Mouse (Mus musculus): ENCODE data around the gene Gpr83. TPM values are rescaled to one million over a fixed set of nuclear protein-coding genes. Genes with fewer than 3 reads are reported as not detected.
"Not testable (repeated sequence)": the region's sequence is repeated elsewhere in the genome, so short reads cannot be mapped to it uniquely, and the experiment has no call there.

The Gpr83 gene
- polyA plus RNA-seq, 1 experiment from 2014 or later, result 0.84 TPM

DNA sequence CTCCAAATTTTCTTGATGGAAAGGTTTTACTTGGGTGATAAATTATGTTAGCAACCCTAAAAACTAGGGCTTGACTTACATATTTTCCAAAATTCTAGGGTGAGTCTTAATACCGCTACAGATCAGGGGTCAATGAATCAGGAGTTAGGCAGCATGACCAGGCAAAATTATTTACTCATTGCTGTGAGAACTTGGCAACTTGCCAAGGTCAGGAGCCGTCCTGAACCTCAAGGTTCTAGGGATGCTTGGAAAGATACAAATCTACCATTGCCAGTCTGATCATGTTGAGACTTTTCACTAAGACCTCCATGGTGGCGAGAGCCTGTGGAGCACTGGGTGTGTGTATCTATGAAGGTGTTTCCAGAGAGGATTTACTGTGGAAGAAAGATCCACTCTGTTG, 11.5 kb downstream of the Gpr83 start:
- Histone ChIP-seq H3K9me3 (replicated peaks) (no peaks in the 10 kb centered on the region), H3K9ac (no peak overlapping the region), H3K27ac (no peak overlapping the region), H3K4me1 (peaks cover 12% of the 10 kb centered on the region; the same call in 1 of the 2 replicates), H3K27me3 (no peaks in the 10 kb centered on the region), H3K4me2 (no peak overlapping the region), H3K36me3 (no peaks in the 10 kb centered on the region), H3K4me3 (replicated peaks) (no peak overlapping the region)
- 65% methylated on average over 3 of the region's 3 CpGs for WGBS
- ATAC-seq (replicated peaks; ENCODE audit: low FRiP score), result no peak

DNA sequence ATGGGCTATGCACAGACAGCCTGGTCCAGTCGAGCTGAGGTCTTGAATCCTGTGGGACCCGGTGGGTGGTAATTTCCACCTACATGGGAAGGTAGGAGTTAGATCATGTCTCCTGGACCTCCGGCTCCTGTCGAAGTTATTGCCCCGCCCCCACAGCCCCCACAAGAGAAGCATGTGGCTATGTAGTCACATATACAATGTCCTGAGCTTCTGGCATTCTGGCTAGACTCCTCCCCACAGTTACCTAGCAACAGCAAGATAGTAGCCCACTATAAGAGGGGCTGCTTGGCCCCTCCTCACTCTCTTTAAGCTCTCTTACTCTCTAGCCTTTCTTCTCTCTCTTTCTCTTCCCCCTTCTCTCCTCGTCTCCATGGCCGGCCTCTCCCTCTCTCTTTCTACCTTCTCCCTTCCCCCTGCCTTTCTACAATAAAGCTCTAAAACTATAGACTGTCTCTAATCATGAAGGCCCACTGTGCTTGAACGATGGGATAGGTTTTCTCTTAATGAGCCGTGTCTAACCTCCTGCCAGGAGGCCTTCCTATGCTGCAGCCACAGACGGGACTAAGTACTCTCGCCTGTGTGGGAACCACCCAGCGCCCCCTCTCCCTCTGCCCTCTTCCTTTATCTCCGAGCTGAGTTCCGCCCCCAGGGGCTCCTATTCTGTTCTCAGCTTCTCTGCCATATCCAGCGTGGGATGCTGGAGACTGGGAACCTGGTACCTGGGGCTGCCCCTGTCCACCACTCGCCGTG, 12.3 kb downstream of the Gpr83 start:
- Histone ChIP-seq H3K9me3 (replicated peaks) (no peaks in the 10 kb centered on the region), H3K4me2 (peak overlapping the region; percentile 27; the same call in 1 of the 2 replicates), H3K9ac (no peak overlapping the region), H3K4me1 (peaks cover 12% of the 10 kb centered on the region; the same call in 1 of the 2 replicates), H3K27me3 (no peaks in the 10 kb centered on the region), H3K36me3 (no peaks in the 10 kb centered on the region), H3K27ac (no peak overlapping the region), H3K4me3 (replicated peaks) (no peak overlapping the region)
- WGBS, result 27% methylated on average over 17 of the region's 17 CpGs
- peak; percentile 79 for ATAC-seq (replicated peaks; ENCODE audit: low FRiP score)

DNA sequence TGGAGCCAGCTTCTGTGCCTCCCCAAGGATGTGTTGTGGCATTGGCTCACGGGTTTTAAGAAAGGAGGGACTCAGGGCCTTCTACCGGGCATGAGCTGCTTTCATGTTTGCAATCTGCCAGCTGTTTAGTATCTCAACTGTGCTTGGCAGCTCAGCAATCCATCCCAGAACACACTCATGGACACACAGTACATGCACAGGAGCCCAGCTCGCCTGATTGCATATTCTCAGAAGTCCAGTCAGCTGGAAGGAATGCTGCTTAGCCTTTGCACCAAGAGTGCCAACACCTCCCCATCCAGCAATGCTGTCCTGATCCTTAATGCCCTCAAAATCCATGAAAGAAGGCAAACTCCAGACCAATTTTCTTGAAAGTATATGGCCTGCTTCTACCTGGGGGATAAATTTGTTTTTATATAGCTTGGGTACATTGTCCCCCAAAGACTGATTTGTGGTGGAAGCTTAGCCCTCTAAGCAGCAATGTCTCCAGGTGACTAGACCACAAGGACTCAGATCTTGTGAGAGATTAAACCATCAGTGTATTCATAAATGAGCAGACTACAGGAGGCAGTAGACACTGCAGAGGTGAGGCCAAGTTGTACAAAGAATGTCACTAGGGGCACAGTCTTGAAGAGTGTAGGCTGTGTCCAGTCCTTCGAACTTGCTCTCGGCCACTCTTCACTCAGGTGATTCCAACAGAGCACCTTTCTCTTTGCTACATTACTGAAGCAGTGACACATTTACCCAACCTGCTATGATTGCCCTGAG, 15.9 kb downstream of the Gpr83 start:
- Histone ChIP-seq H3K4me2 (no peak overlapping the region), H3K4me1 (peaks cover 12% of the 10 kb centered on the region; the same call in 1 of the 2 replicates), H3K27me3 (no peaks in the 10 kb centered on the region), H3K4me3 (replicated peaks) (no peak overlapping the region), H3K27ac (no peak overlapping the region), H3K9me3 (replicated peaks) (no peaks in the 10 kb centered on the region), H3K9ac (no peak overlapping the region), H3K36me3 (no peaks in the 10 kb centered on the region)
- ATAC-seq (replicated peaks; ENCODE audit: low FRiP score), result no peak
- 72% methylated on average over 5 of the region's 5 CpGs for WGBS

DNA sequence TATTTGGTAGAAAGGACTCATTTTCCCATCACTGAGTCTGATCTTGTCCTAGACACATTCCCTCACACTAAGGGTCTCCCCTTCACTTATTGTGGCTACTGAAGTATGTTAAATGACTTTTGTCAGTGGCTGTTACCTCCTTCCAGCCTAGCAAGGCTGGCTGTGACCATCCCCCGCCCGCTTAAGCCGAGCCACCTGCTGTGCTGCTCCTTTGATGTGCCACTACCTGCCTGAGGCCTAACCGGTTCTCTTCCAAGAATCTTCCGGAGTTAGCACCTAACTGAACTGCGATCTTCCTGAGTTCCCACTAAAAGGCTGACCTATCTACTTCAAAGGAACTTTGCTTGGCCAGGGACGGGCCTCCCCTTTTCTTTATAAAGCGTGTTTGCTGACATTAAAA, 16.6 kb downstream of the Gpr83 start:
- not testable (repeated sequence) for H3K27ac ChIP-seq; H3K4me2 ChIP-seq; H3K9me3 ChIP-seq (replicated peaks); H3K36me3 ChIP-seq; ATAC-seq (replicated peaks; ENCODE audit: low FRiP score); H3K9ac ChIP-seq; H3K4me3 ChIP-seq (replicated peaks); H3K27me3 ChIP-seq
- H3K4me1 ChIP-seq, result peaks cover 11% of the 10 kb centered on the region; the same call in 1 of the 2 replicates
- WGBS, result 29% methylated on average over 8 of the region's 8 CpGs

DNA sequence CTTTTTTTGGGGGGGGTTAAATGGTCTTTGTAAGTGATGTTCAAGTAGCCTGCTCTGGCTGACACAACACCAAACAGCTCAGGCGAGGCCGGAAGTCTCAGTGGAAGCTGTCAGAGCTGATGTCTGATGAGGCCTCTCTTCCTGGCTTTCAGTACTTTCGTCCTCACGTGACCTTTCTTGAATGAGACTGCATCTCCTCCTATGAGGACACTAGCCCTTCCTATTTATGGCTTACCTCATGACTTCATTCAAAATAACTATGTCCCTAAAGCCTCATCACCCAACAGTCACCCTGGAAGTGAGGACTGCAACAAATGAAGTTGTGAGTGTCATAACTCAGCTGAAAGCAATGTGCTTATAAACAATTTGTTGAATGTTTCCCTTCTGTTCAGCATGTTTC, 24.6 kb downstream of the Gpr83 start:
- Histone ChIP-seq H3K4me3 (replicated peaks) (no peak overlapping the region), H3K27ac (no peak overlapping the region), H3K9me3 (replicated peaks) (no peaks in the 10 kb centered on the region), H3K4me2 (no peak overlapping the region), H3K4me1 (peaks cover 7% of the 10 kb centered on the region; the same call in 1 of the 2 replicates), H3K9ac (no peak overlapping the region), H3K27me3 (no peaks in the 10 kb centered on the region), H3K36me3 (no peaks in the 10 kb centered on the region)
- 76% methylated on average over 4 of the region's 4 CpGs for WGBS
- ATAC-seq (replicated peaks; ENCODE audit: low FRiP score), result no peak

DNA sequence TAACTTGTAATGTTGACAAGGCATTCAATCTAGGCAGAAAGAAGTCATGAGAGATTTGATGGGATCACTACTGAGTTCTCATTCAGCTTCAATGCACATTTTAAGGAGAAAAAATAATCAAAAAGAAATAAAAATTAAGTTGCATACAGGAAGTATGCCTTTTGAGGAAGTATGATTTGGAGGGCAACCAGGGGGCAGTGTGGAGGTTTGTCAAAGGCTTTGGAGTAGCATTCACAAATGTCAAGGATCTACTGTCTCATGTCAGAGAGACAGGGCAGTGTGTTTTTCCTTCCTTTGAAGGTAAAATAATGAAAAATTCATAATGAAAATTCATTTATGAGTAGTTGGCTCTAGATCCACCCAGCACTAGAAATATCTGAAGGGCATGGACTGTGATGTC, 25.1 kb downstream of the Gpr83 start:
- ATAC-seq (replicated peaks; ENCODE audit: low FRiP score), result no peak
- H3K4me3 ChIP-seq (replicated peaks), result no peak overlapping the region

DNA sequence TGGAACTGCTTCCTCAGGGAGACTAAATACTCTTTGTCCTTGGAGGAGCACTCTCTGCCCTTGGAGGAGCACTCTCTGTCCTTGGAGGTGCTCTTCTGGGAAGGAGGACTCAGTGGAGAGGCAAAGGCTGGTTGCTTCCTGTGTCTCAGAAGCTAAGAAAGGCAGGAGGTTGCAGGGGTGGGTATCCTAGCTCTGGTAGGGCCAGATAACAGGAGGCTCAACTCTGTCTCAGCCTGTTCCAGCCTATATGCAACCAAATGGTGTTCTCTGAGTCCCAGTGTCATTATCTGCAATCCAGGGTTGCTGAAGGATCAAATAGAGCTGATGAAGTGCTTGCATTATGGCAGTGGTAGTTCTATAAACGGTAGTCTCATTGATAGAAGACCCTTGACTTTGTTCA, 25.9 kb downstream of the Gpr83 start:
- no peak overlapping the region for H3K4me2 ChIP-seq
- ATAC-seq (replicated peaks; ENCODE audit: low FRiP score), result no peak
- H3K4me3 ChIP-seq (replicated peaks), result no peak overlapping the region
- peaks cover 7% of the 10 kb centered on the region; the same call in 1 of the 2 replicates for H3K4me1 ChIP-seq
- WGBS, result 88% methylated on average over 1 of the region's 1 CpGs
- no peak overlapping the region for H3K9ac ChIP-seq
- no peaks in the 10 kb centered on the region for H3K36me3 ChIP-seq
- no peak overlapping the region for H3K27ac ChIP-seq
- no peaks in the 10 kb centered on the region for H3K27me3 ChIP-seq
- no peaks in the 10 kb centered on the region for H3K9me3 ChIP-seq (replicated peaks)

More for the DNA sequence above, 25.1 kb downstream of the Gpr83 start:
- H3K4me1 ChIP-seq, result peaks cover 7% of the 10 kb centered on the region; the same call in 1 of the 2 replicates
- no peak overlapping the region for H3K4me2 ChIP-seq
- no peaks in the 10 kb centered on the region for H3K36me3 ChIP-seq
- no peak overlapping the region for H3K9ac ChIP-seq
- no peaks in the 10 kb centered on the region for H3K27me3 ChIP-seq
- H3K9me3 ChIP-seq (replicated peaks), result no peaks in the 10 kb centered on the region
- H3K27ac ChIP-seq, result no peak overlapping the region

DNA sequence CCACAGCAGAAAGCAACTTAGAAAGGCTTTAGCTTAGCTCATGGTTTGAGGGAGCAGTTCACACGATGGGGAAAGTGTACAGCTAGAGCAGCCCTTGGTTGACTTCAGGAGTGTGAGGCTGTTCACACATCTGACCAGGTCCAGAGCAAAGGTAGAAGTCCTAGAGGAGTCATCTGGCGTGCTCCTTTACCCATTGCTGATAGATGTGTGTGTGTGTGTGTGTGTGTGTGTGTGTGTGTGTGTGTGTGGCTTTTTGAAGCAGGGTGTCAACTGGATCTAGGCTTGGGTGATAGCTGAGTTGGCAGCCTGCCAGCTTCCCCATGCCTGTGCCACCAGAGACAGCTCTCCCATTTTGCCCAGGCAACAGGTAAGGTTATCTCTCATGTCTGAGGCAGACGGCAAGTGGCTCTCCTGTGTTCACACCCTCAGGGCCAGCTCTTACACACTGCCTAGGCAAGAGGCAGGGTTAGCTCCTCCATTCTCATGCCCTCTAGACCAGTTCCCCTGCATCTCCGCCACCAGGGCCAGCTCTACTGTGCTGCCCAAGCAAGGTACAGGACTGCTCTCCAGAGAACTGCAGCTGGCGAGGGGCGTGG, 27.9 kb downstream of the Gpr83 start:
- Histone ChIP-seq H3K4me2 (no peak overlapping the region), H3K9ac (no peak overlapping the region), H3K27ac (no peak overlapping the region), H3K9me3 (replicated peaks) (no peaks in the 10 kb centered on the region), H3K36me3 (no peaks in the 10 kb centered on the region), H3K27me3 (no peaks in the 10 kb centered on the region), H3K4me3 (replicated peaks) (no peak overlapping the region), H3K4me1 (peaks cover 7% of the 10 kb centered on the region; the same call in 1 of the 2 replicates)
- 82% methylated on average over 6 of the region's 6 CpGs for WGBS
- 0 out of 2 replicates have a peak, but pooled peaks have one; percentile 36 for ATAC-seq (replicated peaks; ENCODE audit: low FRiP score)

DNA sequence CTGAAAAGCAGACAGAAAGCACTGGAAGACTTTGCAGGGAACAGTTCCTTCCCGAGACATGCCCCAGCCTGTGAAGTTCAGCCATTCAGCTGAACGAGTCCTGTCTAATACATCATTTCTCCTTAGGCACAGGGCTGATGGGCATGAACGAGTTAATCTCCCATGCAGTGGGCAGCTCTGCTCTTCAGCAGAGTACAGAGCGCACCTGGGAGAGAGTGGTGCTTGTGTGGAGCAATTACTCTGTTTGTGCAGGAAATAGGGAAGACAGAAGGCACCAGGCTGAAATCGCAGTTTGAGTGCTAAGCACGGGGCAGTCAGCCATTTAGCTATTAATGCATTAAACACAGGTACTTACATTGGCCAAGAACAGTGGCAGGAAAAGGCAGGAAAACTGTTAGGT, 28.7 kb downstream of the Gpr83 start:
- Histone ChIP-seq H3K27ac (no peak overlapping the region), H3K27me3 (no peaks in the 10 kb centered on the region), H3K36me3 (no peaks in the 10 kb centered on the region), H3K4me3 (replicated peaks) (no peak overlapping the region), H3K4me2 (no peak overlapping the region), H3K9me3 (replicated peaks) (no peaks in the 10 kb centered on the region), H3K9ac (no peak overlapping the region), H3K4me1 (peaks cover 7% of the 10 kb centered on the region; the same call in 1 of the 2 replicates)
- 54% methylated on average over 6 of the region's 6 CpGs for WGBS
- no peak for ATAC-seq (replicated peaks; ENCODE audit: low FRiP score)

DNA sequence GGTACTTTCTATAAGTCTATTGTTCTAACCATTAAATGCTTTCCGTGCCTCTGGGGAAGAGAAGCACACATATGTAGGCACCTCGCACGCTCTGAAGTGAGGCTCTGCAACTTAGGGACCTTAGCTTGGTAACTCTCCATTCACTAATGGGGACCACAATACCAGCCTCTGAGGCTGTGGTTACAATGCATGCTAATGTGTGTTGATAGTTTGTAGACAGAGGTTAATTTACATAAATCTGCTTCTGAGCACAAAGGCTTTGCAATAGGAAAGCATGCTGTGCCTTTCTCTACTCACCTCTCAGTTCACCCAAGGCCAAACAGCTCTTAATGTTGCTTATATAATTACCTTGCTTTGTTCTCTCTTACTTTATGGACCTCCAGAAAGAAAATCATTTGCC, 30.7 kb downstream of the Gpr83 start:
- Histone ChIP-seq H3K4me1 (peaks cover 10% of the 10 kb centered on the region; the same call in 1 of the 2 replicates), H3K4me3 (replicated peaks) (no peak overlapping the region), H3K36me3 (no peaks in the 10 kb centered on the region), H3K27me3 (no peaks in the 10 kb centered on the region), H3K9ac (no peak overlapping the region), H3K4me2 (no peak overlapping the region), H3K27ac (no peak overlapping the region), H3K9me3 (replicated peaks) (no peaks in the 10 kb centered on the region; the same call in 1 of the 2 replicates)
- ATAC-seq (replicated peaks; ENCODE audit: low FRiP score), result no peak
- 90% methylated on average over 3 of the region's 3 CpGs for WGBS

DNA sequence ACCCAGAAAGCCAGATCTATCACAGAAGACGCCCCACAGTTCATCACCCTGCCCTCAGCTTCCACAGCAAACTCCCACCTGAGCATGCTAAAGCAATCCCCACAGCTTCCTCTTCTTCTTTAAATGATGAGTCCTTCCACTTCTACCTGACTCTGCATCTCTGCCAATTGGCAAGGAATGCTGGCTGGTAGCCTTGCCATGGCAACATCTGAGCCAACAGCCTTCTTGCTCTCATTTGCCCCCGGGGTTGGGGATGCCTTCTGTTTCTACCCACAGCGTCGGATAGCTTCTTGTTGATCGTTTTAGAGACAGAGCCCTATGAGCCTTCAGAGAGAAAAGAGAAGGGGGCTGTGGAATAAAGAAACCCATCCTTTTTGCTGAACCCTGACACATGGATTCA, 31.9 kb downstream of the Gpr83 start:
- H3K9me3 ChIP-seq (replicated peaks), result no peaks in the 10 kb centered on the region; the same call in 1 of the 2 replicates
- peaks cover 10% of the 10 kb centered on the region; the same call in 1 of the 2 replicates for H3K4me1 ChIP-seq
- no peak overlapping the region for H3K4me3 ChIP-seq (replicated peaks)
- H3K27me3 ChIP-seq, result no peaks in the 10 kb centered on the region
- 88% methylated on average over 5 of the region's 5 CpGs for WGBS
- H3K36me3 ChIP-seq, result no peaks in the 10 kb centered on the region
- H3K9ac ChIP-seq, result no peak overlapping the region
- no peak overlapping the region for H3K27ac ChIP-seq
- ATAC-seq (replicated peaks; ENCODE audit: low FRiP score), result no peak
- no peak overlapping the region for H3K4me2 ChIP-seq

DNA sequence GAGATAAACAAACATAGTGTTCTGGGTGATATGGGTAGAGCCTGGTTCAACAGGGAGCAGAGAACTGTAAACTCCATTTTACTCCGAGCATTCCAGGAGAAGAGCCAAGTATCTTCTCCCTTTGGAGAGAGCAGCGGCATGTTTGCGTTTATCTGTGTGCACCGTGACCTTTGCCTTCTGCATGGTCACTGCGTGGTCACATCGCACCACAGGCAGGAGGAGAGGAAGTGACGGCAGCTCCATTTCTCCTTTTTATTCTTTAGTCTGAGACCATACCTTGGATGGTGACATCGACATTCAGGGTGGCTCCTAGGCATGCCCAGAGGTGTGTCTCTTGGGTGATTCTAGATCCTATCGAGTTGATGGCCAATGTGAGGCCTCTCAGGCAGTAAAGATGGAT, 33.4 kb downstream of the Gpr83 start:
- H3K27me3 ChIP-seq, result no peaks in the 10 kb centered on the region
- H3K4me2 ChIP-seq, result no peak overlapping the region
- H3K4me1 ChIP-seq, result peaks cover 7% of the 10 kb centered on the region; the same call in 1 of the 2 replicates
- H3K36me3 ChIP-seq, result no peaks in the 10 kb centered on the region
- H3K27ac ChIP-seq, result no peak overlapping the region
- no peak overlapping the region for H3K9ac ChIP-seq
- WGBS, result 83% methylated on average over 9 of the region's 9 CpGs
- ATAC-seq (replicated peaks; ENCODE audit: low FRiP score), result no peak
- H3K4me3 ChIP-seq (replicated peaks), result no peak overlapping the region
- no peaks in the 10 kb centered on the region; the same call in 1 of the 2 replicates for H3K9me3 ChIP-seq (replicated peaks)

All from kidney, embryonic 15.5 days (tissue).